Mouse (Mus musculus) lung, adult 2 months (tissue): ENCODE results near the gene Zfp664.

Experiments
- CTCF ChIP-seq: fragments of 200-500 bp; IDR thresholded peaks from 2 replicates; pipeline ENCODE4 v1.5.1; 2011; ENCODE audit warnings: mild to moderate bottlenecking, low read length, control low read depth; ENCODE audit not compliant: insufficient read depth
- POLR2A ChIP-seq: fragments of 200-500 bp; IDR thresholded peaks from 2 replicates; pipeline ENCODE4 v1.6.1; 2011; ENCODE audit warnings: low read depth, mild to moderate bottlenecking, control low read depth, low read length, borderline replicate concordance; ENCODE audit errors: extremely low read depth

GRCm38 (mm10) chr5:124891921-124892370, 29.5 kb downstream of the Zfp664 start:
- TF ChIP-seq CTCF = no peak
- TF ChIP-seq POLR2A = no peak
